Mouse (Mus musculus): ENCODE results near the gene Plekho2. TPM values are rescaled to one million over a fixed set of nuclear protein-coding genes. Genes with fewer than 3 reads are reported as not detected.

Gene Plekho2
- polyA plus RNA-seq (2016; fragmentation: Nextera tagmentation; extraction: Ambion mirVana), result 12.4 and 14.1 TPM in 2 replicates

- H3K36me3 ChIP-seq, result no peaks in the 10 kb centered on the region
- 1% methylated on average over 41 of the region's 45 CpGs for WGBS
Observed at GRCm38 (mm10) chr9:65579781-65580371, at the start of gene Plekho2. Plekho2 (minus strand) TSS chr9:65580040.

GRCm38 (mm10) chr9:65629025-65629766 is 49.4 kb upstream of the Plekho2 start, which contains the start of gene Rbpms2:
Rbpms2 (plus strand) TSS chr9:65629648.
- Histone ChIP-seq H3K9me3 (replicated peaks) (no peaks in the 10 kb centered on the region), H3K27me3 (peaks cover 45% of the 10 kb centered on the region), H3K4me2 (replicated peaks) (peak within 1 kb of the TSS; percentile 88), H3K36me3 (no peaks in the 10 kb centered on the region), H3K27ac (no peak within 1 kb of the TSS), H3K4me1 (peaks cover 18% of the 10 kb centered on the region), H3K4me3 (peak within 1 kb of the TSS; percentile 58), H3K9ac (peak within 1 kb of the TSS; percentile 67)
- WGBS, result 1% methylated on average over 35 of the region's 40 CpGs
- ATAC-seq (ENCODE audit: low FRiP score), result no peak

More at GRCm38 (mm10) chr9:65579781-65580371, at the start of gene Plekho2:
- Histone ChIP-seq H3K4me3 (peak within 1 kb of the TSS; percentile 61), H3K4me2 (replicated peaks) (peak within 1 kb of the TSS; percentile 58), H3K9ac (peak within 1 kb of the TSS; percentile 72), H3K27ac (peak within 1 kb of the TSS; percentile 78), H3K9me3 (replicated peaks) (no peaks in the 10 kb centered on the region), H3K27me3 (no peaks in the 10 kb centered on the region), H3K4me1 (peaks cover 36% of the 10 kb centered on the region)
- ATAC-seq (ENCODE audit: low FRiP score), result peak; percentile 96

DNA sequence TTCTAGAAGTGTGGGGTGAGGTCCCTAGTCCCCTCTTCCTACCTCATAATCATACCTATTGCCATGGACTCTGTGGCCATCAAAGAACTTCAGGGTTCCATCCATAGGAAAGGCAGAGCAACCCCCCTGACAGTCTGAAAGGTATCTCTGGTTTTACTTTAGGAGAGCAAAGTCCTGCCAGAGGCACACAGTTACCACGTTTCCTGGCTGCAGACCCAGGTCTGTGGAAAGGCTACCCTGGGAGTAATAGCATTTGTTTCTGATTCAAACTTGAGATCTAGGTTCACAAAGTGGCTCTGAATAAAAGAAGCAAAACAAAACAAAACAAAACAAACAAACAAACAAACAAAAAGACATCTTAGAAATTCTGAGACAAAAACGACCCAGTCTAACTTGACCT is 44.4 kb upstream of the Plekho2 start:
- H3K9ac ChIP-seq, result no peak overlapping the region
- H3K27ac ChIP-seq, result no peak overlapping the region
- no peak overlapping the region for H3K4me3 ChIP-seq
- H3K9me3 ChIP-seq (replicated peaks), result no peaks in the 10 kb centered on the region
- no peak for ATAC-seq (ENCODE audit: low FRiP score)
- peaks cover 6% of the 10 kb centered on the region for H3K4me1 ChIP-seq
- no peaks in the 10 kb centered on the region for H3K36me3 ChIP-seq
- H3K4me2 ChIP-seq (replicated peaks), result no peak overlapping the region
- H3K27me3 ChIP-seq, result peaks cover 20% of the 10 kb centered on the region
- WGBS, result 74% methylated on average over 2 of the region's 2 CpGs

DNA sequence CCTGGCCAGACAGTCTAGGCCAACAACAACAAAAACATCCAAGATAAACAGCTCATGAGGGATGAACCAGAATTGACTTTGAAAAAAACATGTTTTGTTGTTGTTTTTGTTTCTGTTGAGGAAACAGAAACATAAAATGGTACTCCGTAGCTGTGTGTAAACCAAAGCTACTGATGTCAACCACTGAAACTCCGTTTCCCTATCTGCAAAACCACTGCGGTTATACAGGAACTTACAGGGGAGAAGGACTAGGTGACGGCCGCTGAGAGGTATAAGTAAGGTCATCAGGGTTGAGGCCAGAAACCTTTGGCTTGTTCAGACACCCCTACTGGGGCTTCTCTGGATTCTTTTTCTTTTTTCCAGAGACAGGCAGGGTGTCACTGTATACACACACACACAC is 43.0 kb upstream of the Plekho2 start:
- H3K36me3 ChIP-seq, result no peaks in the 10 kb centered on the region
- H3K4me2 ChIP-seq (replicated peaks), result no peak overlapping the region
- 86% methylated on average over 5 of the region's 5 CpGs for WGBS
- no peak for ATAC-seq (ENCODE audit: low FRiP score)
- H3K9ac ChIP-seq, result no peak overlapping the region
- no peak overlapping the region for H3K4me3 ChIP-seq
- no peaks in the 10 kb centered on the region for H3K4me1 ChIP-seq
- H3K9me3 ChIP-seq (replicated peaks), result no peaks in the 10 kb centered on the region
- H3K27me3 ChIP-seq, result peaks cover 9% of the 10 kb centered on the region
- no peak overlapping the region for H3K27ac ChIP-seq

GRCm38 (mm10) chr9:65621666-65622065 is 41.8 kb upstream of the Plekho2 start:
- no peak for ATAC-seq (ENCODE audit: low FRiP score)
- H3K4me2 ChIP-seq (replicated peaks), result no peak overlapping the region
- WGBS, result 75% methylated on average over 2 of the region's 2 CpGs
- no peak overlapping the region for H3K27ac ChIP-seq
- H3K36me3 ChIP-seq, result no peaks in the 10 kb centered on the region
- H3K9me3 ChIP-seq (replicated peaks), result no peaks in the 10 kb centered on the region
- no peaks in the 10 kb centered on the region for H3K4me1 ChIP-seq
- H3K9ac ChIP-seq, result no peak overlapping the region
- no peaks in the 10 kb centered on the region for H3K27me3 ChIP-seq
- H3K4me3 ChIP-seq, result no peak overlapping the region

DNA sequence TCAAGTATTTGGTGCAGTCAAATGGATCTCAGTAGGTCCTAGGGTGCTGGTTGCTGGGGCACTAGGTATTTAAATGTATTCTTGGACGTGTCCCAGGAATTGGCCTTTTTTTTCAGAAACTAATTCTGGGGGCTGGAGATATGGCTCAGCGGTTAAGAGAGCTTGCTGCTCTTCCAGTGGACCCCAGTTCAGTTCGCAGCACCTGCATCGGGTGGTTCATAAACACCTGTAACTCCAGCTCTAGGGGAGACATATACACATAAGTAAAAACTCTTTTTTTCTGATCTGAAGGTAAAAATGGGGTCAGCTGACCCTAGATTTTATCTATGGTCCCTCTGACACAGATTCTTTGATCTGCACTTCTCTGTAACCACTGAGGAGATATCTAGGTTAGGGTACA is 41.4 kb upstream of the Plekho2 start:
- Histone ChIP-seq H3K4me3 (no peak overlapping the region), H3K4me2 (replicated peaks) (no peak overlapping the region), H3K36me3 (no peaks in the 10 kb centered on the region), H3K9ac (no peak overlapping the region), H3K4me1 (no peaks in the 10 kb centered on the region), H3K27ac (no peak overlapping the region), H3K9me3 (replicated peaks) (no peaks in the 10 kb centered on the region), H3K27me3 (no peaks in the 10 kb centered on the region)
- ATAC-seq (ENCODE audit: low FRiP score), result no peak
- 90% methylated on average over 4 of the region's 4 CpGs for WGBS

DNA sequence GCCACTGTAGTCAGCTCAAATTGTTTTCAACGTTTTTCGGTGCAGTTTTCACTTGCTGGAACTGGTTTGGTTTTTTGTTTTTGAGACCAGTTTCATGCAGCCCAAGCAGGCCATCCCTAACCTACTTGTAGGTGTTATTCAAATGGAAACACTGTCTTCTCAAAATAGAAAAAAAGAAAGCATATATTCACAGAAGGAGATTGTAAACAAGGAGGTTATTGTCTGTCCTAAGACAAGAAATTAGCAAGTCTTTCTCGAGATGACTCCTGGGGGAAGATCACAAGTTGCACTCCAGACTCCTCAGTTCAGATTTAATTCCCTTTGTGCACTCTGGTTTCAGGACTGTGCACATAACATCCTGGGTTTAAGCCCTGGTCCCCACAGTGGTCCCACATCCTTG is 39.5 kb upstream of the Plekho2 start:
- ATAC-seq (ENCODE audit: low FRiP score), result no peak
- H3K4me1 ChIP-seq, result no peaks in the 10 kb centered on the region
- H3K4me3 ChIP-seq, result no peak overlapping the region
- H3K36me3 ChIP-seq, result no peaks in the 10 kb centered on the region
- H3K27me3 ChIP-seq, result no peaks in the 10 kb centered on the region
- H3K9ac ChIP-seq, result no peak overlapping the region
- 59% methylated on average over 3 of the region's 3 CpGs for WGBS
- H3K9me3 ChIP-seq (replicated peaks), result no peaks in the 10 kb centered on the region
- no peak overlapping the region for H3K27ac ChIP-seq
- H3K4me2 ChIP-seq (replicated peaks), result no peak overlapping the region

- H3K4me3 ChIP-seq, result no peak overlapping the region
- H3K9ac ChIP-seq, result no peak overlapping the region
- no peaks in the 10 kb centered on the region for H3K9me3 ChIP-seq (replicated peaks)
- H3K4me2 ChIP-seq (replicated peaks), result no peak overlapping the region
- WGBS, result 66% methylated on average over 2 of the region's 2 CpGs
- no peaks in the 10 kb centered on the region for H3K27me3 ChIP-seq
- ATAC-seq (ENCODE audit: low FRiP score), result no peak
- H3K27ac ChIP-seq, result no peak overlapping the region
- no peaks in the 10 kb centered on the region for H3K36me3 ChIP-seq
- no peaks in the 10 kb centered on the region for H3K4me1 ChIP-seq
Observed at GRCm38 (mm10) chr9:65613098-65613497, 33.3 kb upstream of the Plekho2 start.

DNA sequence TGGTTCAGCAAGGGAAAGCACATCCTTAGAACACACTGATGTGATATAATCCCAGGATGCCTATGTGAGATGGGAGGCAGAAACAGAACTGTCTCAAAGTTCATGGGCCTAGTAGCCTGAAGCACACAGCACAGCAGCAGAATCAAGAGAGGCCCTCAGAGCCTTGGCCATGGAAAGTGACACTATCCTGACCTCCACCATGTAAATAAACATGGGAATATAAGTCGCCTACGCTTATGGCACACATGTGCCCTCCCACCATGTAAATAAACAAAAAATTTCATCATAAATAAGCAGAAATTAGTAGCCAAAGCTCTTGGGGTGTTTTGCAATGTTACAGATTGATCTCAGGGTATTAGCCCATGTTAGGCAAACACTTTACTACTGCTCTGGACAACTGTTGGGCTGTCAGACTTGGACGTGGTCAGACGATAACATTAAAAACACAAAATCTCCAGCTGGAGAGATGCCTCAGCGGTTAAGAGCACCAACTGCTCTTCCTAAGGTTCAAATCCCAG is 32.2 kb upstream of the Plekho2 start:
- 87% methylated on average over 5 of the region's 5 CpGs for WGBS
- no peak overlapping the region for H3K9ac ChIP-seq
- no peak for ATAC-seq (ENCODE audit: low FRiP score)
- no peak overlapping the region for H3K4me2 ChIP-seq (replicated peaks)
- no peaks in the 10 kb centered on the region for H3K4me1 ChIP-seq
- no peak overlapping the region for H3K4me3 ChIP-seq
- H3K27ac ChIP-seq, result no peak overlapping the region
- no peaks in the 10 kb centered on the region for H3K9me3 ChIP-seq (replicated peaks)
- no peaks in the 10 kb centered on the region for H3K27me3 ChIP-seq
- H3K36me3 ChIP-seq, result no peaks in the 10 kb centered on the region

- no peaks in the 10 kb centered on the region for H3K36me3 ChIP-seq
- H3K27ac ChIP-seq, result no peak overlapping the region
- peaks cover 3% of the 10 kb centered on the region for H3K4me1 ChIP-seq
- H3K4me2 ChIP-seq (replicated peaks), result no peak overlapping the region
- no peaks in the 10 kb centered on the region for H3K9me3 ChIP-seq (replicated peaks)
- no peak for ATAC-seq (ENCODE audit: low FRiP score)
- H3K4me3 ChIP-seq, result no peak overlapping the region
- peaks cover 6% of the 10 kb centered on the region; the same call in 1 of the 2 replicates for H3K27me3 ChIP-seq
- H3K9ac ChIP-seq, result no peak overlapping the region
- 39% methylated on average over 2 of the region's 2 CpGs for WGBS
Observed at GRCm38 (mm10) chr9:65607120-65607519, 27.3 kb upstream of the Plekho2 start.

DNA sequence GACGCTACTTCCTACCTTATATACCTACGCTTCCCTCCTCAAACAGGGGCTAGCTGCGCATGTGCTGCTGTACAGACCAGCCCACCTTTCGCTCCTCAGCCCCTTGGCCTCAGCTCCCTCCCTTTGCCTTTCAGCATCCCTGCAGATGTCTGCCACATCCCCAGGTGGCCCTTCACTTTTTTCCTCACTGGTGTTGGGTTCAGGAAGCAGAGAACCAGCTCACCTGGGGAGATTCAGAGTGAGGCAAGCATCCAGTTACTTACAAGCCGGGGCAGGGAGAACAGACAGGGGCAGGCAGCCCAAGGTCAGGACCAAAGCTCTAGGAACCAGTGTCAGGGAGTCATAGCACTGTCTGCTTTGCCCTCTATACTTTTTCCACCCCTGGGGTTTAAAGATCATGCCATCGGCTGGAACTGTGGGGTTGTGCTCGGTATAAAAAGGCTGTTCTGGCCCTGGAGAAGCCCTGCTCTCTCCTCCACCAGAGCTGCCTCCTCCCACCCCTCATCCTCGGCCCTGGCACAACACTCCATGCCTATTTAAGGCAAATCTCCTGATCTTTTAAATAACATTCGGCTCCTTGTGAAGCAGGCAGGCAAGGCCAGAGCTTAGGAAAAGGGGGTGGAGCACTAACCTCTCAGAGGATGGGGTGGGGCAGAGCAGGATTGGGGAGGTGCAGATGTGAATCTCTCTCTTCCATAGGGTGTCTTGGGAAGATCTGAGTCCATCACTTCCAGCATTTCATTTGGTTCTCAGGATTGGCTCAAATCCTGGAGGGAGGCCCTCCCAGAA is 26.7 kb upstream of the Plekho2 start:
- Histone ChIP-seq H3K4me1 (peaks cover 3% of the 10 kb centered on the region), H3K36me3 (no peaks in the 10 kb centered on the region), H3K27me3 (peaks cover 6% of the 10 kb centered on the region; the same call in 1 of the 2 replicates), H3K9ac (no peak overlapping the region), H3K9me3 (replicated peaks) (no peaks in the 10 kb centered on the region), H3K27ac (no peak overlapping the region), H3K4me3 (no peak overlapping the region), H3K4me2 (replicated peaks) (no peak overlapping the region)
- no peak for ATAC-seq (ENCODE audit: low FRiP score)
- 40% methylated on average over 9 of the region's 9 CpGs for WGBS

- Histone ChIP-seq H3K27me3 (peaks cover 6% of the 10 kb centered on the region; the same call in 1 of the 2 replicates), H3K4me3 (no peak overlapping the region)
Observed at GRCm38 (mm10) chr9:65605471-65606136, 25.8 kb upstream of the Plekho2 start.

More at GRCm38 (mm10) chr9:65605471-65606136, 25.8 kb upstream of the Plekho2 start:
- no peak overlapping the region for H3K27ac ChIP-seq
- H3K9ac ChIP-seq, result no peak overlapping the region
- no peaks in the 10 kb centered on the region for H3K36me3 ChIP-seq
- peaks cover 3% of the 10 kb centered on the region for H3K4me1 ChIP-seq
- peak overlapping the region; percentile 41 for H3K4me2 ChIP-seq (replicated peaks)
- no peaks in the 10 kb centered on the region for H3K9me3 ChIP-seq (replicated peaks)
- peak; percentile 77 for ATAC-seq (ENCODE audit: low FRiP score)
- 9% methylated on average over 9 of the region's 9 CpGs for WGBS

Measured in hindbrain, embryonic 12.5 days (tissue).